Mouse (Mus musculus) stomach, embryonic 14.5 days (tissue): ENCODE results near the gene Shd. TPM values are rescaled to one million over a fixed set of nuclear protein-coding genes. Genes with fewer than 3 reads are reported as not detected.

Source experiments
- ATAC-seq: fragments of 200-750 bp; cut with Nextera tagmentation; 2 replicates; pipeline ENCODE4 v1.8.0; 2017; ENCODE audit warnings: low read depth, moderate TSS enrichment; ENCODE audit not compliant: insufficient number of reproducible peaks, insufficient read depth, low FRiP score
- H3K27ac ChIP-seq: fragments of 300-500 bp; sonication (generic); 2 replicates; pipeline ENCODE4 v1.5.1; 2014; ENCODE audit warnings: mild to moderate bottlenecking, low read length, moderate library complexity, mixed read lengths
- H3K27me3 ChIP-seq: fragments of 300-500 bp; sonication (generic); 2 replicates; pipeline ENCODE4 v1.6.1; 2014; ENCODE audit warnings: low read length, control low read depth, mixed read lengths; ENCODE audit not compliant: control insufficient read depth, insufficient read depth
- H3K36me3 ChIP-seq: fragments of 300-500 bp; sonication (generic); 2 replicates; pipeline ENCODE4 v1.6.1; 2014; ENCODE audit warnings: mild to moderate bottlenecking, control low read depth, low read length, moderate library complexity, mixed read lengths; ENCODE audit not compliant: control insufficient read depth, insufficient read depth
- H3K4me1 ChIP-seq: fragments of 300-500 bp; sonication (generic); 2 replicates; pipeline ENCODE4 v1.6.1; 2014; ENCODE audit warnings: low read length, control low read depth, mixed read lengths; ENCODE audit not compliant: control insufficient read depth, insufficient read depth
- H3K4me2 ChIP-seq: fragments of 300-500 bp; sonication (generic); replicated peaks from 2 replicates; pipeline ENCODE4 v1.6.1; 2014; ENCODE audit warnings: low read depth, low read length, control low read depth
- H3K4me3 ChIP-seq: fragments of 300-500 bp; sonication (generic); 2 replicates; pipeline ENCODE4 v1.5.1; 2014; ENCODE audit warnings: low read depth, low read length, control low read depth
- H3K9ac ChIP-seq: fragments of 300-500 bp; sonication (generic); replicated peaks from 2 replicates; pipeline ENCODE4 v1.6.1; 2014; ENCODE audit warnings: low read depth, mild to moderate bottlenecking, control low read depth, low read length, moderate library complexity, mixed read lengths
- H3K9me3 ChIP-seq: fragments of 300-500 bp; sonication (generic); 2 replicates; pipeline ENCODE4 v1.6.1; 2016; ENCODE audit warnings: low read depth, low read length, control low read depth; ENCODE audit not compliant: control insufficient read depth
- WGBS: fragments of 180-500 bp; shearing (Covaris S2); extraction: QIAGEN DNeasy Blood & Tissue Kit; methylation state at CpG from one replicate; pipeline ENCODE4 v1.1.7; 2014; 5-methylcytosine and 5-hydroxymethylcytosine counted together
- polyA plus RNA-seq: library from polyadenylated mRNA; unstranded; fragments of >200 nt; fragmentation: Nextera tagmentation; extraction: Ambion mirVana; gene quantifications from 2 replicates; pipeline ENCODE4 v1.2.1, GENCODE M21; 2014

Gene Shd
- polyA plus RNA-seq, 1 experiment from 2014 or later: 16.6 TPM

GRCm38 (mm10) chr17:55948647-55949046 lies 21.6 kb upstream of the Shd start:
- Histone ChIP-seq H3K27me3 (no peaks in the 10 kb centered on the region; the same call in 1 of the 2 replicates), H3K4me1 (no peaks in the 10 kb centered on the region), H3K9me3 (no peaks in the 10 kb centered on the region), H3K4me2 (no peak overlapping the region), H3K9ac (no peak overlapping the region), H3K27ac (no peak overlapping the region), H3K4me3 (no peak overlapping the region), H3K36me3 (no peaks in the 10 kb centered on the region)
- ATAC-seq: no peak
- 91% methylated on average over 4 of the region's 4 CpGs for WGBS

GRCm38 (mm10) chr17:55949400-55949799 lies 20.9 kb upstream of the Shd start, which contains the start of gene Zfp119b:
Gene Zfp119b, minus strand, starts transcription at chr17:55949500.
- no peaks in the 10 kb centered on the region for H3K4me1 ChIP-seq
- 86% methylated on average over 2 of the region's 2 CpGs for WGBS
- no peak within 1 kb of the TSS for H3K4me2 ChIP-seq
- H3K36me3 ChIP-seq: no peaks in the 10 kb centered on the region
- no peaks in the 10 kb centered on the region; the same call in 1 of the 2 replicates for H3K27me3 ChIP-seq
- no peak for ATAC-seq
- H3K9ac ChIP-seq: no peak within 1 kb of the TSS
- H3K4me3 ChIP-seq: no peak within 1 kb of the TSS
- H3K9me3 ChIP-seq: no peaks in the 10 kb centered on the region
- no peak within 1 kb of the TSS for H3K27ac ChIP-seq

GRCm38 (mm10) chr17:55950601-55951000 lies 19.7 kb upstream of the Shd start:
- H3K4me2 ChIP-seq: no peak overlapping the region
- ATAC-seq: no peak
- H3K4me3 ChIP-seq: no peak overlapping the region
- H3K27ac ChIP-seq: no peak overlapping the region
- H3K9ac ChIP-seq: no peak overlapping the region
- H3K27me3 ChIP-seq: no peaks in the 10 kb centered on the region; the same call in 1 of the 2 replicates
- H3K4me1 ChIP-seq: no peaks in the 10 kb centered on the region
- no peaks in the 10 kb centered on the region for H3K36me3 ChIP-seq
- no peaks in the 10 kb centered on the region for H3K9me3 ChIP-seq
- WGBS: 73% methylated on average over 9 of the region's 9 CpGs

- no peak overlapping the region for H3K4me2 ChIP-seq
- no peak overlapping the region for H3K4me3 ChIP-seq
- 0 out of 2 replicates have a peak, but pooled peaks cover 2% of the 10 kb centered on the region for H3K4me1 ChIP-seq
- no peak overlapping the region for H3K27ac ChIP-seq
- ATAC-seq: no peak
- no peaks in the 10 kb centered on the region for H3K9me3 ChIP-seq
- H3K9ac ChIP-seq: no peak overlapping the region
- no peaks in the 10 kb centered on the region; the same call in 1 of the 2 replicates for H3K27me3 ChIP-seq
- H3K36me3 ChIP-seq: no peaks in the 10 kb centered on the region
These were observed 18.2 kb upstream of the Shd start for GRCm38 (mm10) chr17:55952041-55952440.

GRCm38 (mm10) chr17:55952447-55953027 lies 17.7 kb upstream of the Shd start, which contains the start of gene Ebi3:
Gene Ebi3, plus strand, starts transcription at chr17:55952640.
- no peak within 1 kb of the TSS for H3K4me2 ChIP-seq
- no peak within 1 kb of the TSS for H3K27ac ChIP-seq
- 73% methylated on average over 6 of the region's 6 CpGs for WGBS
- ATAC-seq: no peak
- no peaks in the 10 kb centered on the region for H3K36me3 ChIP-seq
- no peak within 1 kb of the TSS for H3K4me3 ChIP-seq
- no peak within 1 kb of the TSS for H3K9ac ChIP-seq
- H3K4me1 ChIP-seq: 0 out of 2 replicates have a peak, but pooled peaks cover 2% of the 10 kb centered on the region
- no peaks in the 10 kb centered on the region for H3K9me3 ChIP-seq
- no peaks in the 10 kb centered on the region; the same call in 1 of the 2 replicates for H3K27me3 ChIP-seq

DNA sequence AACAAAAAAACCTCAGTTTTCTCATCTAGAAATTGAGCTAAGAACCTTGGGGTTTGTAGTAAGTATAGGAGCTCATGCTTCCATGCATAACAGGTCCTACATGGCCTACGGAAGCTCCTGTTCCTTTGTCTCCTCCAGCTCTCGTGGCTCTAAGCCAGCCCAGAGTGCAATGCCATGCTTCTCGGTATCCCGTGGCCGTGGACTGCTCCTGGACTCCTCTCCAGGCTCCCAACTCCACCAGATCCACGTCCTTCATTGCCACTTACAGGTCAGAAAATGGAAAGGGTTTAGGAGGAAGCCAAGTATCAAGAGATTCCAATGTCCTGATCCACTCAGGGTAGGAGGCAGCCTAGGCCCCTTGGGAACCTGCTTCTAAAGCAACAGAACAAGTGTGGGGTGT lies 16.5 kb upstream of the Shd start:
- no peaks in the 10 kb centered on the region; the same call in 1 of the 2 replicates for H3K27me3 ChIP-seq
- H3K36me3 ChIP-seq: no peaks in the 10 kb centered on the region
- H3K9me3 ChIP-seq: no peaks in the 10 kb centered on the region
- H3K4me3 ChIP-seq: no peak overlapping the region
- no peak for ATAC-seq
- 79% methylated on average over 6 of the region's 6 CpGs for WGBS
- H3K9ac ChIP-seq: no peak overlapping the region
- H3K27ac ChIP-seq: no peak overlapping the region
- no peak overlapping the region for H3K4me2 ChIP-seq
- peaks cover 9% of the 10 kb centered on the region; the same call in 1 of the 2 replicates for H3K4me1 ChIP-seq

GRCm38 (mm10) chr17:55954229-55954628 lies 16.0 kb upstream of the Shd start:
- Histone ChIP-seq H3K4me3 (no peak overlapping the region), H3K4me2 (no peak overlapping the region), H3K27me3 (no peaks in the 10 kb centered on the region; the same call in 1 of the 2 replicates), H3K9ac (no peak overlapping the region), H3K27ac (no peak overlapping the region), H3K9me3 (no peaks in the 10 kb centered on the region), H3K4me1 (peaks cover 9% of the 10 kb centered on the region; the same call in 1 of the 2 replicates), H3K36me3 (no peaks in the 10 kb centered on the region)
- 34% methylated on average over 16 of the region's 16 CpGs for WGBS
- no peak for ATAC-seq

DNA sequence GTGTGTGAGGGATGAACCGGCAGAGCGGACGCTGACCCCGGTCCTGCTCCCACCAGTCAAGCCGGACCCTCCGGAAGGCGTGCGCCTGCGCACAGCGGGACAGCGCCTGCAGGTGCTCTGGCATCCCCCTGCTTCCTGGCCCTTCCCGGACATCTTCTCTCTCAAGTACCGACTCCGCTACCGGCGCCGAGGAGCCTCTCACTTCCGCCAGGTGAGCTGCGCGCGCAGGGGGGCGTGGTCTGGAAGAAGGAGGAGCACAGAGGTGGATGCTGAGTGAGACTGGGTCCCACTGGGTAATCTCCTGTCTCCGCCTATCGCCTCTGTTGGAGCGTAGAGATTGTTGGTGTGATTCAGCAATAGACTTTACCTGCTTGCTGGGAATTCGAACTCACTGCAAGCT lies 14.1 kb upstream of the Shd start:
- whole genome bisulfite sequencing: 2% methylated on average over 26 of the region's 26 CpGs
- Histone ChIP-seq H3K27me3 (no peaks in the 10 kb centered on the region; the same call in 1 of the 2 replicates), H3K4me3 (peak overlapping the region; percentile 36), H3K27ac (no peak overlapping the region), H3K4me1 (peaks cover 9% of the 10 kb centered on the region; the same call in 1 of the 2 replicates), H3K9me3 (no peaks in the 10 kb centered on the region), H3K36me3 (peaks cover 2% of the 10 kb centered on the region; the same call in 1 of the 2 replicates), H3K9ac (no peak overlapping the region), H3K4me2 (peak overlapping the region; percentile 54)
- peak; percentile 21; the same call in 1 of the 2 replicates for ATAC-seq
